Mouse (Mus musculus): ENCODE measurements at regions not wholly inside any gene's neighbourhood (a gene's known extent, or its start where the extent isn't known, plus 50 kb on each side); places are given as distances from the start of the nearest gene placed in this dataset.
A peak's percentile ranks its signal among the peaks of the same experiment; 100 is the strongest.

GRCm38 (mm10) chr12:45745697-45746096 is 671.2 kb upstream of the Stxbp6 start:
- Histone ChIP-seq H3K4me2 (ENCODE audit: low read depth, severe bottlenecking) (no peak overlapping the region), H3K27me3 (ENCODE audit: control insufficient read depth, insufficient read depth, low read length) (no peaks in the 10 kb centered on the region), H3K27ac (replicated peaks; ENCODE audit: low read depth, low read length) (no peak overlapping the region), H3K36me3 (ENCODE audit: control insufficient read depth, insufficient read depth, low read length) (no peaks in the 10 kb centered on the region), H3K4me3 (ENCODE audit: low read depth, low read length) (no peak overlapping the region), H3K9ac (ENCODE audit: low read length) (no peak overlapping the region), H3K4me1 (ENCODE audit: control insufficient read depth, insufficient read depth, low read length) (no peaks in the 10 kb centered on the region), H3K9me3 (ENCODE audit: control insufficient read depth, low read length) (no peaks in the 10 kb centered on the region)
- DNase-seq (ENCODE audit: low spot score) (no peak), ATAC-seq (ENCODE audit: insufficient number of reproducible peaks, low FRiP score, low TSS enrichment, low read depth) (no peak)
- 56% methylated on average over 2 of the region's 2 CpGs for WGBS

GRCm38 (mm10) chr12:45744619-45745018 is 670.1 kb upstream of the Stxbp6 start:
- Histone ChIP-seq H3K9ac (ENCODE audit: low read length) (no peak overlapping the region), H3K27me3 (ENCODE audit: control insufficient read depth, insufficient read depth, low read length) (no peaks in the 10 kb centered on the region), H3K4me1 (ENCODE audit: control insufficient read depth, insufficient read depth, low read length) (no peaks in the 10 kb centered on the region), H3K9me3 (ENCODE audit: control insufficient read depth, low read length) (no peaks in the 10 kb centered on the region), H3K4me2 (ENCODE audit: low read depth, severe bottlenecking) (no peak overlapping the region), H3K4me3 (ENCODE audit: low read depth, low read length) (no peak overlapping the region), H3K27ac (replicated peaks; ENCODE audit: low read depth, low read length) (no peak overlapping the region), H3K36me3 (ENCODE audit: control insufficient read depth, insufficient read depth, low read length) (no peaks in the 10 kb centered on the region)
- no peak for DNase-seq (ENCODE audit: low spot score)
- 92% methylated on average over 2 of the region's 2 CpGs for WGBS
- ATAC-seq (ENCODE audit: insufficient number of reproducible peaks, low FRiP score, low TSS enrichment, low read depth) = no peak

GRCm38 (mm10) chr12:45733661-45734060 is 659.2 kb upstream of the Stxbp6 start:
- no peaks in the 10 kb centered on the region for H3K9me3 ChIP-seq (ENCODE audit: control insufficient read depth, low read length)
- DNase-seq (ENCODE audit: low spot score) (no peak), ATAC-seq (ENCODE audit: insufficient number of reproducible peaks, low FRiP score, low TSS enrichment, low read depth) (no peak)
- H3K4me3 ChIP-seq (ENCODE audit: low read depth, low read length) = no peak overlapping the region
- no peaks in the 10 kb centered on the region for H3K36me3 ChIP-seq (ENCODE audit: control insufficient read depth, insufficient read depth, low read length)
- 0 out of 2 replicates have a peak, but pooled peaks cover 3% of the 10 kb centered on the region for H3K4me1 ChIP-seq (ENCODE audit: control insufficient read depth, insufficient read depth, low read length)
- H3K9ac ChIP-seq (ENCODE audit: low read length) = no peak overlapping the region
- 23% methylated on average over 4 of the region's 4 CpGs for WGBS
- H3K27ac ChIP-seq (replicated peaks; ENCODE audit: low read depth, low read length) = no peak overlapping the region
- no peaks in the 10 kb centered on the region for H3K27me3 ChIP-seq (ENCODE audit: control insufficient read depth, insufficient read depth, low read length)
- no peak overlapping the region for H3K4me2 ChIP-seq (ENCODE audit: low read depth, severe bottlenecking)

- H3K4me2 ChIP-seq (ENCODE audit: low read depth, severe bottlenecking) = no peak overlapping the region
- H3K27ac ChIP-seq (replicated peaks; ENCODE audit: low read depth, low read length) = no peak overlapping the region
- no peak overlapping the region for H3K4me3 ChIP-seq (ENCODE audit: low read depth, low read length)
- H3K27me3 ChIP-seq (ENCODE audit: control insufficient read depth, insufficient read depth, low read length) = no peaks in the 10 kb centered on the region
- WGBS = 89% methylated on average over 5 of the region's 5 CpGs
- no peak for ATAC-seq (ENCODE audit: insufficient number of reproducible peaks, low FRiP score, low TSS enrichment, low read depth)
- H3K4me1 ChIP-seq (ENCODE audit: control insufficient read depth, insufficient read depth, low read length) = no peaks in the 10 kb centered on the region
- no peak for DNase-seq (ENCODE audit: low spot score)
- H3K9me3 ChIP-seq (ENCODE audit: control insufficient read depth, low read length) = no peaks in the 10 kb centered on the region
- no peaks in the 10 kb centered on the region for H3K36me3 ChIP-seq (ENCODE audit: control insufficient read depth, insufficient read depth, low read length)
- H3K9ac ChIP-seq (ENCODE audit: low read length) = no peak overlapping the region
These were observed 650.3 kb upstream of the Stxbp6 start for GRCm38 (mm10) chr12:45724565-45725370.

- no peaks in the 10 kb centered on the region for H3K9me3 ChIP-seq (ENCODE audit: control insufficient read depth, low read length)
- H3K9ac ChIP-seq (ENCODE audit: low read length) = no peak overlapping the region
- H3K27me3 ChIP-seq (ENCODE audit: control insufficient read depth, insufficient read depth, low read length) = no peaks in the 10 kb centered on the region
- DNase-seq (ENCODE audit: low spot score) (no peak), ATAC-seq (ENCODE audit: insufficient number of reproducible peaks, low FRiP score, low TSS enrichment, low read depth) (no peak)
- H3K4me2 ChIP-seq (ENCODE audit: low read depth, severe bottlenecking) = no peak overlapping the region
- no peak overlapping the region for H3K4me3 ChIP-seq (ENCODE audit: low read depth, low read length)
- no peak overlapping the region for H3K27ac ChIP-seq (replicated peaks; ENCODE audit: low read depth, low read length)
- no peaks in the 10 kb centered on the region for H3K36me3 ChIP-seq (ENCODE audit: control insufficient read depth, insufficient read depth, low read length)
- H3K4me1 ChIP-seq (ENCODE audit: control insufficient read depth, insufficient read depth, low read length) = no peaks in the 10 kb centered on the region
These were observed 636.8 kb upstream of the Stxbp6 start for GRCm38 (mm10) chr12:45711351-45711750.

GRCm38 (mm10) chr12:45710766-45711165 is 636.3 kb upstream of the Stxbp6 start:
- Histone ChIP-seq H3K4me2 (ENCODE audit: low read depth, severe bottlenecking) (no peak overlapping the region), H3K27ac (replicated peaks; ENCODE audit: low read depth, low read length) (no peak overlapping the region), H3K9me3 (ENCODE audit: control insufficient read depth, low read length) (no peaks in the 10 kb centered on the region), H3K27me3 (ENCODE audit: control insufficient read depth, insufficient read depth, low read length) (no peaks in the 10 kb centered on the region), H3K4me1 (ENCODE audit: control insufficient read depth, insufficient read depth, low read length) (no peaks in the 10 kb centered on the region), H3K36me3 (ENCODE audit: control insufficient read depth, insufficient read depth, low read length) (no peaks in the 10 kb centered on the region), H3K4me3 (ENCODE audit: low read depth, low read length) (no peak overlapping the region), H3K9ac (ENCODE audit: low read length) (no peak overlapping the region)
- no peak for DNase-seq (ENCODE audit: low spot score)
- ATAC-seq (ENCODE audit: insufficient number of reproducible peaks, low FRiP score, low TSS enrichment, low read depth) = no peak
- WGBS = 70% methylated on average over 1 of the region's 1 CpGs

GRCm38 (mm10) chr12:45689291-45689690 is 614.8 kb upstream of the Stxbp6 start:
- Histone ChIP-seq H3K4me3 (ENCODE audit: low read depth, low read length) (no peak overlapping the region), H3K9me3 (ENCODE audit: control insufficient read depth, low read length) (no peaks in the 10 kb centered on the region), H3K9ac (ENCODE audit: low read length) (no peak overlapping the region), H3K27me3 (ENCODE audit: control insufficient read depth, insufficient read depth, low read length) (no peaks in the 10 kb centered on the region), H3K27ac (replicated peaks; ENCODE audit: low read depth, low read length) (no peak overlapping the region), H3K36me3 (ENCODE audit: control insufficient read depth, insufficient read depth, low read length) (no peaks in the 10 kb centered on the region), H3K4me2 (ENCODE audit: low read depth, severe bottlenecking) (no peak overlapping the region), H3K4me1 (ENCODE audit: control insufficient read depth, insufficient read depth, low read length) (no peaks in the 10 kb centered on the region)
- 81% methylated on average over 1 of the region's 1 CpGs for whole genome bisulfite sequencing
- no peak for DNase-seq (ENCODE audit: low spot score)
- ATAC-seq (ENCODE audit: insufficient number of reproducible peaks, low FRiP score, low TSS enrichment, low read depth) = no peak

- H3K4me2 ChIP-seq (ENCODE audit: low read depth, severe bottlenecking) = no peak overlapping the region
- H3K27ac ChIP-seq (replicated peaks; ENCODE audit: low read depth, low read length) = no peak overlapping the region
- DNase-seq (ENCODE audit: low spot score) (no peak), ATAC-seq (ENCODE audit: insufficient number of reproducible peaks, low FRiP score, low TSS enrichment, low read depth) (no peak)
- H3K4me3 ChIP-seq (ENCODE audit: low read depth, low read length) = no peak overlapping the region
- no peaks in the 10 kb centered on the region for H3K4me1 ChIP-seq (ENCODE audit: control insufficient read depth, insufficient read depth, low read length)
- no peaks in the 10 kb centered on the region for H3K36me3 ChIP-seq (ENCODE audit: control insufficient read depth, insufficient read depth, low read length)
- H3K27me3 ChIP-seq (ENCODE audit: control insufficient read depth, insufficient read depth, low read length) = no peaks in the 10 kb centered on the region
- H3K9me3 ChIP-seq (ENCODE audit: control insufficient read depth, low read length) = no peaks in the 10 kb centered on the region
- H3K9ac ChIP-seq (ENCODE audit: low read length) = no peak overlapping the region
These were observed 612.3 kb upstream of the Stxbp6 start for GRCm38 (mm10) chr12:45686765-45687164.

GRCm38 (mm10) chr12:45672361-45672760 is 597.9 kb upstream of the Stxbp6 start:
- DNase-seq (ENCODE audit: low spot score) (no peak), ATAC-seq (ENCODE audit: insufficient number of reproducible peaks, low FRiP score, low TSS enrichment, low read depth) (no peak)
- no peaks in the 10 kb centered on the region for H3K9me3 ChIP-seq (ENCODE audit: control insufficient read depth, low read length)
- H3K36me3 ChIP-seq (ENCODE audit: control insufficient read depth, insufficient read depth, low read length) = no peaks in the 10 kb centered on the region
- no peak overlapping the region for H3K9ac ChIP-seq (ENCODE audit: low read length)
- no peaks in the 10 kb centered on the region for H3K27me3 ChIP-seq (ENCODE audit: control insufficient read depth, insufficient read depth, low read length)
- H3K4me3 ChIP-seq (ENCODE audit: low read depth, low read length) = no peak overlapping the region
- peaks cover 23% of the 10 kb centered on the region for H3K4me1 ChIP-seq (ENCODE audit: control insufficient read depth, insufficient read depth, low read length)
- 19% methylated on average over 3 of the region's 3 CpGs for WGBS
- no peak overlapping the region for H3K4me2 ChIP-seq (ENCODE audit: low read depth, severe bottlenecking)
- H3K27ac ChIP-seq (replicated peaks; ENCODE audit: low read depth, low read length) = peak overlapping the region; percentile 52; the same call in 1 of the 2 replicates

Data from limb, embryonic 11.5 days (tissue).